Mouse (Mus musculus) neural tube, embryonic 13.5 days (tissue): ENCODE data around the gene Pax4. TPM values are rescaled to one million over a fixed set of nuclear protein-coding genes. Genes with fewer than 3 reads are reported as not detected.

Experiments used
- polyA plus RNA-seq: library from polyadenylated mRNA; unstranded; fragments of >200 nt; fragmentation: Nextera tagmentation; extraction: Ambion mirVana; gene quantifications from 2 replicates; pipeline ENCODE4 v1.2.1, GENCODE M21; 2015

The Pax4 gene
- polyA plus RNA-seq, 1 experiment from 2014 or later, result not detected

Other genes with a start within 250 kb of the Pax4 start
- 20.5 and 23.5 TPM in 2 replicates for gene Zfp800, start 51.3 kb downstream of the Pax4 start, polyA plus RNA-seq
- gene Arf5, start 25.8 kb downstream of the Pax4 start, polyA plus RNA-seq, result 336 and 392 TPM in 2 replicates
- gene Fscn3, start 21.6 kb downstream of the Pax4 start, polyA plus RNA-seq, result not detected in 2 replicates
- 10.0 and 12.5 TPM in 2 replicates for gene Gcc1, start 21.0 kb downstream of the Pax4 start, polyA plus RNA-seq
- gene Snd1, start 25.8 kb upstream of the Pax4 start, polyA plus RNA-seq, result 77.5 and 83.3 TPM in 2 replicates